Mouse (Mus musculus) kidney, adult 11 months (tissue): ENCODE data around the gene Mxra7.

Source experiments
- DNase-seq: peaks from one replicate; pipeline ENCODE4 v3.0.0; 2022

Mxra7 gene

GRCm38 (mm10) chr11:116764946-116765345, 62.9 kb downstream of the Mxra7 start:
- no peak for DNase-seq

- DNase-seq = no peak
Measured at GRCm38 (mm10) chr11:116764346-116764745, 63.5 kb downstream of the Mxra7 start.

GRCm38 (mm10) chr11:116755191-116755590, 72.7 kb downstream of the Mxra7 start:
- peak; percentile 5 for DNase-seq

GRCm38 (mm10) chr11:116753674-116754470, 74.0 kb downstream of the Mxra7 start:
- peak; percentile 37 for DNase-seq
